Mouse (Mus musculus): Measurements from ENCODE around the gene Gpm6b. TPM values are rescaled to one million over a fixed set of nuclear protein-coding genes. Genes with fewer than 3 reads are reported as not detected.

Gene Gpm6b
- polyA plus RNA-seq, 1 experiment from 2014 or later: 260 TPM

DNA sequence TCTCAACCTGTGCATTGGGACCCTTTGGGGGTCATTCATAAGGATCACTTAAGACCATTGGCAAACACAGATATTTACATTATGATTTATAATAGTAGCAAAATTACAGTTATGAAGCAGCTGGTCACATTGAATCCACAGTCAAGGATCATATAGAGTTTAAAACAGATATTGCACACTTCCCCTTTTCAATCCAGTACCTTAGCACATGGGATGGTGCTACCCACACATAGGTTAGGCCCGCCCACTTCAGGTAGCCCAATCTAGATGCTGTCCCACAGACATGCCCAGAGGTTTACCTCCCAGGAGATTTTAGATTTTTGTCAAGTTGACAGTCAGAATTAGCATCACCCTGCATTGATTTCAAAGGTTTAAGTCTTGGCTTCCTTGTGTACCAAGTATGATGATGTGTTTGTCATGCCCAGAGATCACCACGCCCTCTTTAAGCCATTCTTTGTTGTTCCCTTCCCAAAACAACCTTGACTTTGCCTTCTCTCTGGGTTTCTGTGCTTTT lies 121.3 kb downstream of the Gpm6b start:
- H3K9me3 ChIP-seq (replicated peaks): no peaks in the 10 kb centered on the region
- H3K4me2 ChIP-seq: no peak overlapping the region
- H3K27me3 ChIP-seq (replicated peaks): peaks cover under 1% of the 10 kb centered on the region; the same call in 1 of the 2 replicates
- WGBS: 79% methylated on average over 2 of the region's 2 CpGs
- no peak overlapping the region for H3K27ac ChIP-seq (replicated peaks)
- H3K4me3 ChIP-seq (replicated peaks): no peak overlapping the region
- H3K9ac ChIP-seq (replicated peaks): no peak overlapping the region
- no peaks in the 10 kb centered on the region for H3K4me1 ChIP-seq
- no peaks in the 10 kb centered on the region for H3K36me3 ChIP-seq
- ATAC-seq (ENCODE audit: low FRiP score): no peak

DNA sequence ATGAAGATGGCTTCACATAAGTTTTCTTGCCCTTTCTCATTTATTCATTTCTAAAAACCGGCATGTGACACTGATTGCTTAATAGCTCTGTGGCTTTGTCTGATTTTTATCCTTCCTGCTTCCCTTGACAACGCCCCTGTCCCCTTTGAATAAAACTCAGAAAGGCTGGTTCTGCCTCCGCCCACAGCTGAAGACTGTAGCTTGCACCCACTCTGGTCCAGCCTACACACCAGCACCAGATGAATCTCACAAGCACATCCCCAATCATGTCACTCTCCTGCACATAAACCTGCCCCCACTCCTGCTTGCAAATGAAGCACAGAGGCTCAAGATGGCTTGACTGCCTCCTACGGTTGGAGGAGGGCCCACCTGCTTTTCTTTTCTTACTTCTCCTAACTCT lies 121.7 kb downstream of the Gpm6b start:
- Histone ChIP-seq H3K4me1 (no peaks in the 10 kb centered on the region), H3K27ac (replicated peaks) (no peak overlapping the region), H3K4me3 (replicated peaks) (no peak overlapping the region), H3K4me2 (no peak overlapping the region), H3K9ac (replicated peaks) (no peak overlapping the region), H3K27me3 (replicated peaks) (no peaks in the 10 kb centered on the region), H3K9me3 (replicated peaks) (no peaks in the 10 kb centered on the region), H3K36me3 (no peaks in the 10 kb centered on the region)
- WGBS: 82% methylated on average over 4 of the region's 4 CpGs
- ATAC-seq (ENCODE audit: low FRiP score): no peak

DNA sequence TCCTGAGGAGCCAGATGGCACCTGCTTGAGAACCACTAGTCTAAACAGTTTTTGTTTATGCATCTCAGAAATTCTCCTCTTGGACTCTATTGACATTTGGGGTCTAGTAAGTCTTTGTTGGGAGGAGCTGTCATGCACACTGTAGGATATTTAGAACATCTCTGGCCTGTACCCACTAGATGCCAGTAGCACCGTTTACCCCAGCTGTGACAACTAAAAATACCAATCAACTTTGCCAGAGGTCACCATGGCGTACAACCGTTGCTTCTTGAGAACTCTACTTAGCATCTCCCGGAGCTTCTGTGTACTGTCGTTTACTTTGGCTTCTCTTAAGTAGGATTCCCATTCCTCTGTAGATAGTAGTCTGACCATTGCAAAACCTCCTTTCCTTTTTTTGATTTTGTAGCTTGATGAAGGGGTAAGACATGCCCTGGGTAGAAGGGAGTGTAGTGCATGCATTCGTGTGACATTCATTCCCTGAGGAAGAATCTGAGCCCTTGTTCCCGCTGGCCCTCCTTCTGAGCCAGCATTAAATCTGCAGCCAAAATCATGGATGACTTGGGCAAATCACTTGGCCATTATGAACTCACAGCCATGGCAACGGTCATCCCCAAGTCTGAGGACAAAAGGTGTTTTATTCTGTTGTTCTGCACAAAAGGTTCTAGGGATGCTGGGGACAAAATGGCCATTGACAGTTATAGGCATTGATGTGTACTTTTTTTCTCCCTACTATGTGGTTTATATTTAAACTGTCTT lies 126.9 kb downstream of the Gpm6b start:
- no peak overlapping the region for H3K9ac ChIP-seq (replicated peaks)
- no peak overlapping the region for H3K4me3 ChIP-seq (replicated peaks)
- WGBS: 53% methylated on average over 8 of the region's 8 CpGs
- no peak overlapping the region for H3K4me2 ChIP-seq
- H3K36me3 ChIP-seq: no peaks in the 10 kb centered on the region
- ATAC-seq (ENCODE audit: low FRiP score): no peak; the same call in 1 of the 2 replicates
- no peaks in the 10 kb centered on the region for H3K9me3 ChIP-seq (replicated peaks)
- H3K27me3 ChIP-seq (replicated peaks): 0 out of 2 replicates have a peak, but pooled peaks cover 3% of the 10 kb centered on the region
- no peaks in the 10 kb centered on the region for H3K4me1 ChIP-seq
- peak overlapping the region; percentile 34 for H3K27ac ChIP-seq (replicated peaks)

DNA sequence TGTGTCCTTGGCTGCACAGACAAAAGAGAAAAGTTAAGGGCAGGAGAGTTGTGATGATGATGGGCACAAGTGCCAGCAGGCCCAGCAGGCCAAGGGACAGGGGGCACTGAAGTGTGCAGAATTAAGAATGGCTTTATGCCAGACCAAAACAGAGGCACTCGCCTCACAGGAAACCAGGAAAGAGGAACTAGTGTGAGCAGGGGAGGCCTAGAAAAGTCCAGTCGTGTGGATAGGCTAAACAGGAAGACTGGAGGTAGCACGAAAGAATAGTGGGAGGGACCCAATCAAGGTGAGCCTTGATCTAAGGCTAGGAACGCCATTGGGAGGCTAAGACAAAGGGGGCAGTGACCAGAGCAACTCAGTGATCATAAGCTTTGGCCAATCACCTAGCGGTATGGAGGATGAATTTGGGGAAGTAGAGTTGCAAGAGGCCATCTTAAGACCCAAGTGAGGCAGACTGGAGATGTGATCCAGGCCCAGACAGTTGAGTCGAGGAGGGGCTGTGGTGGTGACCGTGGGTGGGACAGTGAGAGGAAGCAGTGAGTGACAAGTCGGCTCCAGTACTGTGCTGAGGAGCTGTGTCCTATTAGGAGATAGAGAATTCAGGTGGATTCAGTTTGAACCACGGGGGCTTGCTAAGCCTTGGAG lies 138.1 kb downstream of the Gpm6b start:
- no peak for ATAC-seq (ENCODE audit: low FRiP score)
- Histone ChIP-seq H3K27me3 (replicated peaks) (peaks cover 10% of the 10 kb centered on the region; the same call in 1 of the 2 replicates), H3K9ac (replicated peaks) (no peak overlapping the region), H3K4me1 (no peaks in the 10 kb centered on the region), H3K27ac (replicated peaks) (no peak overlapping the region), H3K36me3 (peaks cover 12% of the 10 kb centered on the region; the same call in 1 of the 2 replicates), H3K4me2 (no peak overlapping the region), H3K4me3 (replicated peaks) (no peak overlapping the region), H3K9me3 (replicated peaks) (no peaks in the 10 kb centered on the region)
- 83% methylated on average over 9 of the region's 9 CpGs for WGBS

DNA sequence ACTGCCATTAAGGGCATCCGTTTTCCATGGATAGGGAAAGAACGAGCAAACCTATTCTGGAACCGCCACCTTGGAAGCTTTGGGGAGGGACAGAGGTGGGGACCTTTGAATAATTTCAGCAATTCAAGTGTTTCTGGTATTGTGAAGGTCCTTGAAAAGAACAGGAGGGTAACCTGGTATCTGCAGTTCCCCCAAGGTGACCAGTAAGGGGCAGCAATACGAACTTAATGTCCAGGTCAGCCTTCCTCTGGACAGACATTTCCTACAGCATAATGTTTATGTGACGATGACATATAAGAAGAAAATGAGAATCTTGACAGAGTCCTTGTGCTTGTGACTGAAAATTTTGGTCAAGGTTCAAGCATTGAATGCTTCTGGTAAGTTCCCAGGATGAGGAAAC lies 139.9 kb downstream of the Gpm6b start:
- WGBS: 84% methylated on average over 5 of the region's 5 CpGs
- no peaks in the 10 kb centered on the region for H3K9me3 ChIP-seq (replicated peaks)
- H3K4me2 ChIP-seq: no peak overlapping the region
- no peaks in the 10 kb centered on the region for H3K4me1 ChIP-seq
- H3K4me3 ChIP-seq (replicated peaks): no peak overlapping the region
- no peak overlapping the region for H3K9ac ChIP-seq (replicated peaks)
- H3K27ac ChIP-seq (replicated peaks): no peak overlapping the region
- peaks cover 14% of the 10 kb centered on the region for H3K36me3 ChIP-seq
- peaks cover 10% of the 10 kb centered on the region; the same call in 1 of the 2 replicates for H3K27me3 ChIP-seq (replicated peaks)
- no peak for ATAC-seq (ENCODE audit: low FRiP score)

GRCm38 (mm10) chrX:166383606-166384005 lies 144.9 kb downstream of the Gpm6b start:
- no peak overlapping the region for H3K4me3 ChIP-seq (replicated peaks)
- no peaks in the 10 kb centered on the region for H3K9me3 ChIP-seq (replicated peaks)
- no peak overlapping the region for H3K27ac ChIP-seq (replicated peaks)
- ATAC-seq (ENCODE audit: low FRiP score): no peak
- no peak overlapping the region for H3K4me2 ChIP-seq
- H3K36me3 ChIP-seq: peaks cover 16% of the 10 kb centered on the region
- H3K27me3 ChIP-seq (replicated peaks): peaks cover 10% of the 10 kb centered on the region; the same call in 1 of the 2 replicates
- no peaks in the 10 kb centered on the region for H3K4me1 ChIP-seq
- WGBS: 92% methylated on average over 2 of the region's 2 CpGs
- no peak overlapping the region for H3K9ac ChIP-seq (replicated peaks)

GRCm38 (mm10) chrX:166384935-166385334 lies 146.2 kb downstream of the Gpm6b start:
- no peaks in the 10 kb centered on the region for H3K9me3 ChIP-seq (replicated peaks)
- no peaks in the 10 kb centered on the region for H3K4me1 ChIP-seq
- no peak overlapping the region for H3K4me2 ChIP-seq
- peaks cover 5% of the 10 kb centered on the region; the same call in 1 of the 2 replicates for H3K27me3 ChIP-seq (replicated peaks)
- no peak for ATAC-seq (ENCODE audit: low FRiP score)
- no peak overlapping the region for H3K4me3 ChIP-seq (replicated peaks)
- 61% methylated on average over 3 of the region's 3 CpGs for WGBS
- no peak overlapping the region for H3K27ac ChIP-seq (replicated peaks)
- peaks cover 13% of the 10 kb centered on the region for H3K36me3 ChIP-seq
- no peak overlapping the region for H3K9ac ChIP-seq (replicated peaks)

DNA sequence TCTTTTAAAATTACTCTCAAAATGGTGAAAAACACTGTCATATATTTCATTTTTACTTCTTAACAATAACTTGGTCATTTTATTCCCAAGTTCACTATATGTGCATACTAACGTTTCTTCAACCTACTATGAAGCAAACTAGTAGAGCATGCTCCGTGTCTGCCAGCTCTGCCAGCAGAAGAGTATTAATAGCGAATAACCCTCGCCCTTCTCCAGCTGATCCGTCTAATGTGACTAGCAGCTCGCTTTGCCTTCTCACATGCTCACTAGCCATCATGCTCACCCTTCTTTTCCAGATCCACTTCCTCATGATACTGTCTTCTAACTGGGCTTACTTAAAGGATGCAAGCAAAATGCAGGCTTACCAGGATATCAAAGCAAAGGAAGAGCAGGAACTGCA lies 147.9 kb downstream of the Gpm6b start:
- Histone ChIP-seq H3K36me3 (peaks cover 13% of the 10 kb centered on the region), H3K4me2 (no peak overlapping the region), H3K9ac (replicated peaks) (no peak overlapping the region), H3K27me3 (replicated peaks) (no peaks in the 10 kb centered on the region), H3K27ac (replicated peaks) (no peak overlapping the region), H3K4me1 (no peaks in the 10 kb centered on the region), H3K9me3 (replicated peaks) (no peaks in the 10 kb centered on the region), H3K4me3 (replicated peaks) (no peak overlapping the region)
- ATAC-seq (ENCODE audit: low FRiP score): no peak
- WGBS: 91% methylated on average over 6 of the region's 6 CpGs

DNA sequence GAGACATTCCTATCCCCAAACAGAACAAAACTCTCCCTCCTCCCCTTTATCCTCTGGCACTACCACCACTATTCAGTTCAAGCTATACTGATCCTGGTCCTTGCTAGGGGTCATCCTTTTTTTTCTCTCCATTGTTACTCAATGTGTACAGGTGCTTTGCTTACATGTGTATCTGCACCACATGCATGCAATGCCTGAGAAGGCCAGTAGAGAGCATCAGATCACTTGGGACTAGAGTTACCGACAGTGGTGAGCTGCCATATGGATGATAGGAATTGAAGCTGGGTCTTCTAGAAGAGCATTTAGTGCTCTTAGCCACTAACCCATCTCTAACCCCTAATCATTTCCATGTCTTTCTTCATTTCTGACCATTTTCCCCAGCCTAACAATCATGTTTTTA lies 155.0 kb downstream of the Gpm6b start:
- H3K27ac ChIP-seq (replicated peaks): no peak overlapping the region
- no peaks in the 10 kb centered on the region for H3K9me3 ChIP-seq (replicated peaks)
- no peak for ATAC-seq (ENCODE audit: low FRiP score)
- no peak overlapping the region for H3K4me2 ChIP-seq
- H3K9ac ChIP-seq (replicated peaks): no peak overlapping the region
- no peaks in the 10 kb centered on the region for H3K4me1 ChIP-seq
- H3K4me3 ChIP-seq (replicated peaks): no peak overlapping the region
- peaks cover 6% of the 10 kb centered on the region; the same call in 1 of the 2 replicates for H3K27me3 ChIP-seq (replicated peaks)
- H3K36me3 ChIP-seq: no peaks in the 10 kb centered on the region
- 72% methylated on average over 1 of the region's 1 CpGs for WGBS

GRCm38 (mm10) chrX:166407865-166408264 lies 169.2 kb downstream of the Gpm6b start:
- ATAC-seq (ENCODE audit: low FRiP score): no peak
- 0 out of 2 replicates have a peak, but pooled peaks cover 4% of the 10 kb centered on the region for H3K36me3 ChIP-seq
- no peaks in the 10 kb centered on the region for H3K4me1 ChIP-seq
- H3K27ac ChIP-seq (replicated peaks): no peak overlapping the region
- no peaks in the 10 kb centered on the region for H3K9me3 ChIP-seq (replicated peaks)
- H3K4me2 ChIP-seq: no peak overlapping the region
- no peak overlapping the region for H3K4me3 ChIP-seq (replicated peaks)
- H3K27me3 ChIP-seq (replicated peaks): no peaks in the 10 kb centered on the region
- no peak overlapping the region for H3K9ac ChIP-seq (replicated peaks)

GRCm38 (mm10) chrX:166416196-166416595 lies 177.5 kb downstream of the Gpm6b start:
- H3K9ac ChIP-seq (replicated peaks): no peak overlapping the region
- H3K4me3 ChIP-seq (replicated peaks): no peak overlapping the region
- no peaks in the 10 kb centered on the region for H3K36me3 ChIP-seq
- H3K4me1 ChIP-seq: no peaks in the 10 kb centered on the region
- no peak overlapping the region for H3K27ac ChIP-seq (replicated peaks)
- H3K9me3 ChIP-seq (replicated peaks): no peaks in the 10 kb centered on the region
- 87% methylated on average over 6 of the region's 6 CpGs for whole genome bisulfite sequencing
- no peak for ATAC-seq (ENCODE audit: low FRiP score)
- H3K4me2 ChIP-seq: no peak overlapping the region
- no peaks in the 10 kb centered on the region for H3K27me3 ChIP-seq (replicated peaks)

GRCm38 (mm10) chrX:166434812-166435211 lies 196.1 kb downstream of the Gpm6b start:
- Histone ChIP-seq H3K27me3 (replicated peaks) (peaks cover 6% of the 10 kb centered on the region; the same call in 1 of the 2 replicates), H3K9me3 (replicated peaks) (no peaks in the 10 kb centered on the region), H3K9ac (replicated peaks) (no peak overlapping the region), H3K27ac (replicated peaks) (no peak overlapping the region), H3K4me1 (peaks cover 3% of the 10 kb centered on the region; the same call in 1 of the 2 replicates), H3K4me2 (no peak overlapping the region), H3K36me3 (no peaks in the 10 kb centered on the region), H3K4me3 (replicated peaks) (no peak overlapping the region)
- ATAC-seq (ENCODE audit: low FRiP score): no peak
- 89% methylated on average over 2 of the region's 2 CpGs for WGBS

Data from neural tube, embryonic 15.5 days (tissue).